Mouse (Mus musculus) forebrain, embryonic 16.5 days (tissue): ENCODE data around the gene Gad2. TPM values are rescaled to one million over a fixed set of nuclear protein-coding genes. Genes with fewer than 3 reads are reported as not detected.

Experiments
- ATAC-seq: fragments of 200-750 bp; cut with Nextera tagmentation; 2 replicates; pipeline ENCODE4 v1.8.0; 2017; ENCODE audit warnings: mild to moderate bottlenecking, moderate library complexity
- H3K27ac ChIP-seq: fragments of 300-500 bp; sonication (generic); 2 replicates; pipeline ENCODE4 v1.5.1; 2014; ENCODE audit warnings: low read length, control low read depth
- H3K27me3 ChIP-seq: fragments of 300-500 bp; sonication (generic); replicated peaks from 2 replicates; pipeline ENCODE4 v1.6.1; 2014; ENCODE audit warnings: low read length; ENCODE audit not compliant: control insufficient read depth, insufficient read depth
- H3K36me3 ChIP-seq: fragments of 300-500 bp; sonication (generic); 2 replicates; pipeline ENCODE4 v1.6.1; 2014; ENCODE audit not compliant: control insufficient read depth, insufficient read depth
- H3K4me1 ChIP-seq: fragments of 300-500 bp; sonication (generic); replicated peaks from 2 replicates; pipeline ENCODE4 v1.6.1; 2014; ENCODE audit warnings: low read length; ENCODE audit not compliant: control insufficient read depth, insufficient read depth
- H3K4me2 ChIP-seq: fragments of 300-500 bp; sonication (generic); 2 replicates; pipeline ENCODE4 v1.6.1; 2014; ENCODE audit warnings: mild to moderate bottlenecking, low read length, control low read depth
- H3K4me3 ChIP-seq: fragments of 300-500 bp; sonication (generic); replicated peaks from 2 replicates; pipeline ENCODE4 v1.5.1; 2014; ENCODE audit warnings: mild to moderate bottlenecking, low read length, control low read depth
- H3K9ac ChIP-seq: fragments of 300-500 bp; sonication (generic); replicated peaks from 2 replicates; pipeline ENCODE4 v1.6.1; 2014; ENCODE audit warnings: low read depth, low read length, control low read depth
- H3K9me3 ChIP-seq: fragments of 300-500 bp; sonication (generic); 2 replicates; pipeline ENCODE4 v1.6.1; 2016; ENCODE audit warnings: low read length; ENCODE audit not compliant: control insufficient read depth
- WGBS: fragments of 180-500 bp; shearing (Covaris S2); extraction: QIAGEN DNeasy Blood & Tissue Kit; methylation state at CpG from one replicate; pipeline ENCODE4 v1.1.7; 2014; 5-methylcytosine and 5-hydroxymethylcytosine counted together
- polyA plus RNA-seq: library from polyadenylated mRNA; unstranded; fragments of >200 nt; fragmentation: Nextera tagmentation; extraction: Ambion mirVana; gene quantifications from 2 replicates; pipeline ENCODE4 v1.2.1, GENCODE M21; 2015

Gene Gad2
- polyA plus RNA-seq, 1 experiment from 2014 or later = 74.4 TPM

- no peak overlapping the region for H3K4me3 ChIP-seq
- ATAC-seq = no peak
- no peak overlapping the region for H3K9ac ChIP-seq
- no peaks in the 10 kb centered on the region for H3K4me1 ChIP-seq
- no peak overlapping the region for H3K4me2 ChIP-seq
- 45% methylated on average over 8 of the region's 8 CpGs for WGBS
- H3K36me3 ChIP-seq = peaks cover 3% of the 10 kb centered on the region; the same call in 1 of the 2 replicates
- H3K9me3 ChIP-seq = no peaks in the 10 kb centered on the region
- no peaks in the 10 kb centered on the region for H3K27me3 ChIP-seq
- H3K27ac ChIP-seq = no peak overlapping the region
Observed at GRCm38 (mm10) chr2:22634766-22635165, 12.8 kb downstream of the Gad2 start.

- H3K36me3 ChIP-seq = no peaks in the 10 kb centered on the region
- H3K27ac ChIP-seq = peak overlapping the region; percentile 37; the same call in 1 of the 2 replicates
- 13% methylated on average over 1 of the region's 1 CpGs for WGBS
- H3K4me2 ChIP-seq = no peak overlapping the region
- no peaks in the 10 kb centered on the region for H3K27me3 ChIP-seq
- no peak overlapping the region for H3K9ac ChIP-seq
- no peaks in the 10 kb centered on the region for H3K9me3 ChIP-seq
- peak; percentile 83 for ATAC-seq
- H3K4me3 ChIP-seq = no peak overlapping the region
- peaks cover 8% of the 10 kb centered on the region; the same call in 1 of the 2 replicates for H3K4me1 ChIP-seq
Observed at GRCm38 (mm10) chr2:22646134-22646533, 24.1 kb downstream of the Gad2 start.

- WGBS = 61% methylated on average over 1 of the region's 1 CpGs
- peaks cover 5% of the 10 kb centered on the region; the same call in 1 of the 2 replicates for H3K4me1 ChIP-seq
- H3K9ac ChIP-seq = no peak overlapping the region
- no peaks in the 10 kb centered on the region for H3K36me3 ChIP-seq
- no peak overlapping the region for H3K27ac ChIP-seq
- H3K4me2 ChIP-seq = no peak overlapping the region
- no peak overlapping the region for H3K4me3 ChIP-seq
- no peak for ATAC-seq
- H3K9me3 ChIP-seq = no peaks in the 10 kb centered on the region
- no peaks in the 10 kb centered on the region for H3K27me3 ChIP-seq
Observed at GRCm38 (mm10) chr2:22648394-22648793, 26.4 kb downstream of the Gad2 start.

GRCm38 (mm10) chr2:22651826-22652225, 29.8 kb downstream of the Gad2 start:
- ATAC-seq = no peak
- Histone ChIP-seq H3K9ac (no peak overlapping the region), H3K4me1 (no peaks in the 10 kb centered on the region), H3K27me3 (no peaks in the 10 kb centered on the region), H3K9me3 (no peaks in the 10 kb centered on the region), H3K4me3 (no peak overlapping the region), H3K4me2 (no peak overlapping the region), H3K27ac (no peak overlapping the region), H3K36me3 (peaks cover 6% of the 10 kb centered on the region; the same call in 1 of the 2 replicates)
- 87% methylated on average over 4 of the region's 4 CpGs for WGBS

GRCm38 (mm10) chr2:22663731-22664130, 41.7 kb downstream of the Gad2 start:
- Histone ChIP-seq H3K27me3 (no peaks in the 10 kb centered on the region), H3K9me3 (no peaks in the 10 kb centered on the region), H3K36me3 (no peaks in the 10 kb centered on the region; the same call in 1 of the 2 replicates), H3K4me3 (no peak overlapping the region), H3K9ac (no peak overlapping the region), H3K4me1 (no peaks in the 10 kb centered on the region), H3K4me2 (no peak overlapping the region), H3K27ac (no peak overlapping the region)
- 68% methylated on average over 1 of the region's 1 CpGs for WGBS
- no peak for ATAC-seq

- H3K9ac ChIP-seq = no peak overlapping the region
- H3K27ac ChIP-seq = no peak overlapping the region
- WGBS = 77% methylated on average over 2 of the region's 2 CpGs
- H3K4me2 ChIP-seq = no peak overlapping the region
- no peaks in the 10 kb centered on the region for H3K9me3 ChIP-seq
- H3K36me3 ChIP-seq = no peaks in the 10 kb centered on the region; the same call in 1 of the 2 replicates
- no peaks in the 10 kb centered on the region for H3K27me3 ChIP-seq
- no peak overlapping the region for H3K4me3 ChIP-seq
- H3K4me1 ChIP-seq = no peaks in the 10 kb centered on the region
- no peak; the same call in 1 of the 2 replicates for ATAC-seq
Observed at GRCm38 (mm10) chr2:22670415-22670814, 48.4 kb downstream of the Gad2 start.

GRCm38 (mm10) chr2:22671348-22671747, 49.3 kb downstream of the Gad2 start:
- no peaks in the 10 kb centered on the region for H3K4me1 ChIP-seq
- H3K36me3 ChIP-seq = peaks cover 2% of the 10 kb centered on the region; the same call in 1 of the 2 replicates
- no peaks in the 10 kb centered on the region for H3K9me3 ChIP-seq
- ATAC-seq = no peak
- H3K9ac ChIP-seq = no peak overlapping the region
- H3K27ac ChIP-seq = no peak overlapping the region
- H3K27me3 ChIP-seq = no peaks in the 10 kb centered on the region
- H3K4me3 ChIP-seq = no peak overlapping the region
- no peak overlapping the region for H3K4me2 ChIP-seq
- WGBS = 93% methylated on average over 1 of the region's 1 CpGs

GRCm38 (mm10) chr2:22677066-22677465, 55.1 kb downstream of the Gad2 start:
- H3K9me3 ChIP-seq = no peaks in the 10 kb centered on the region
- WGBS = 39% methylated on average over 8 of the region's 8 CpGs
- peaks cover 5% of the 10 kb centered on the region for H3K36me3 ChIP-seq
- no peak overlapping the region for H3K4me3 ChIP-seq
- no peak overlapping the region for H3K9ac ChIP-seq
- no peak overlapping the region for H3K27ac ChIP-seq
- no peaks in the 10 kb centered on the region for H3K27me3 ChIP-seq
- no peak for ATAC-seq
- H3K4me2 ChIP-seq = no peak overlapping the region
- H3K4me1 ChIP-seq = no peaks in the 10 kb centered on the region

- peak; percentile 8; the same call in 1 of the 2 replicates for ATAC-seq
- Histone ChIP-seq H3K4me1 (no peaks in the 10 kb centered on the region), H3K9ac (no peak overlapping the region), H3K4me2 (no peak overlapping the region), H3K27me3 (no peaks in the 10 kb centered on the region), H3K27ac (no peak overlapping the region), H3K9me3 (no peaks in the 10 kb centered on the region), H3K36me3 (peaks cover 9% of the 10 kb centered on the region), H3K4me3 (no peak overlapping the region)
- 51% methylated on average over 4 of the region's 4 CpGs for WGBS
Observed at GRCm38 (mm10) chr2:22679944-22680343, 57.9 kb downstream of the Gad2 start.

- Histone ChIP-seq H3K4me1 (no peaks in the 10 kb centered on the region), H3K36me3 (peaks cover 3% of the 10 kb centered on the region; the same call in 1 of the 2 replicates), H3K4me2 (no peak overlapping the region), H3K27me3 (no peaks in the 10 kb centered on the region), H3K27ac (no peak overlapping the region), H3K9me3 (no peaks in the 10 kb centered on the region), H3K9ac (no peak overlapping the region), H3K4me3 (no peak overlapping the region)
- WGBS = 89% methylated on average over 7 of the region's 7 CpGs
- no peak for ATAC-seq
Observed at GRCm38 (mm10) chr2:22689969-22690368, 68.0 kb downstream of the Gad2 start.
